Mouse (Mus musculus) cerebellum, adult 2 months (tissue): ENCODE measurements at regions not wholly inside any gene's neighbourhood (a gene's known extent, or its start where the extent isn't known, plus 50 kb on each side); places are given as distances from the start of the nearest gene placed in this dataset.

Experiments used
- DNase-seq, 2 experiments: peaks; one replicate each; pipeline ENCODE4 v3.0.0; 2021
- H3K27ac ChIP-seq: fragments of 200-500 bp; 2 replicates; pipeline ENCODE4 v1.5.1; 2012; ENCODE audit warnings: low read length, control low read depth, inconsistent platforms; ENCODE audit not compliant: insufficient read depth
- H3K27me3 ChIP-seq: fragments of 200-500 bp; 2 replicates; pipeline ENCODE4 v1.6.1; 2012; ENCODE audit warnings: inconsistent platforms, mild to moderate bottlenecking, low read length, moderate library complexity; ENCODE audit not compliant: control insufficient read depth, insufficient read depth
- H3K4me1 ChIP-seq: fragments of 200-500 bp; 2 replicates; pipeline ENCODE4 v1.6.1; 2011; ENCODE audit warnings: low read length; ENCODE audit not compliant: control insufficient read depth, insufficient read depth
- H3K4me3 ChIP-seq: fragments of 200-500 bp; replicated peaks from 2 replicates; pipeline ENCODE3; 2011; ENCODE audit warnings: mild to moderate bottlenecking, low read depth, low read length, control low read depth; ENCODE audit not compliant: insufficient read depth
- CTCF ChIP-seq: fragments of 200-500 bp; IDR thresholded peaks from 2 replicates; pipeline ENCODE4 v1.5.1; 2011; ENCODE audit warnings: low read depth, mild to moderate bottlenecking, control low read depth, low read length, moderate library complexity, borderline replicate concordance; ENCODE audit not compliant: insufficient read depth
- POLR2A ChIP-seq: fragments of 200-500 bp; IDR thresholded peaks from 2 replicates; pipeline ENCODE4 v1.6.1; 2011; ENCODE audit warnings: low read length, control low read depth, borderline replicate concordance; ENCODE audit not compliant: insufficient read depth
- WGBS: fragments of 180-500 bp; shearing (Covaris S2); methylation state at CpG from one replicate; pipeline ENCODE4 v1.1.7; 2018; 5-methylcytosine and 5-hydroxymethylcytosine counted together

DNA sequence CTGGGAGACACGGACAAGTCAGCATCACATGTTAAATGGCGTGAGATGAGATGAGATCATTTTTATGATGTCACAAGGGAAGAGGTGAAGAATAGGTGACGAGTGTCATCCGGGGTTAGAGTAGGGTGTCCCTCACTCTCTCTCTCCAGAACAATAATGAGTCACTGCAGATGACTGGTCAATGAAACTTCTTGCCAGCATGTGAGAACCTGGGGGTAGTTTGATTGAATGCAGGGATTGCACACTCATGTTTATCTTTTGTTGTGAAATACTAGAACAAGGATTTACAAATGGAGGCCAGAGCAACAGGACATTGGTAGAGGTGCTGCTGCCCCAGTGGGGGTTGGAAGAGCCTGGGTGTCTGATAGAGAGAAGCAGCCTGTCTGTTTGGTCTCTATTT is 393.7 kb downstream of the Med10 start:
- WGBS, result 91% methylated on average over 4 of the region's 4 CpGs
- H3K4me3 ChIP-seq, result no peak overlapping the region
- no peaks in the 10 kb centered on the region for H3K4me1 ChIP-seq
- no peak overlapping the region for H3K27ac ChIP-seq
- no peak for DNase-seq
- TF ChIP-seq POLR2A (no peak), CTCF (no peak)
- no peaks in the 10 kb centered on the region; the same call in 1 of the 2 replicates for H3K27me3 ChIP-seq

DNA sequence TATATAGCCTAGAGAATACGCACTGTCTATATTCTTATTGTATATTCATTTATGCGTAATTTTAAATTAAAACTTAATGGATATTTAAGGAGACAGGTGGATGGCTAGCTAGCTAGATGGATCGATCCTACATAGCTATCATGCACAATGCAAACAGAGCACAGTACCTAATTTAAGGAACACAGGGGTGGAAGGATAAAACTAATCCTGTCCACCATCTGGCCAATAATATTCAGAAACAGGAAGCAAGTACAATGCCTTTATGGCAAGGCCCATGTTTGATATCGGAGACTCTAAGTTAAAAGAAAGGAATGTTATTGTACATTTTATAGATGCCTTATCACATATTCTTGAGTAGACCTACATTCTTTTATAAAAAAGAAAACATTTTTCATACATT is 396.4 kb downstream of the Med10 start:
- Histone ChIP-seq H3K4me3 (no peak overlapping the region), H3K4me1 (no peaks in the 10 kb centered on the region), H3K27ac (no peak overlapping the region), H3K27me3 (no peaks in the 10 kb centered on the region; the same call in 1 of the 2 replicates)
- DNase-seq, result no peak
- TF ChIP-seq CTCF, result no peak
- TF ChIP-seq POLR2A, result no peak
- WGBS, result 76% methylated on average over 4 of the region's 4 CpGs

DNA sequence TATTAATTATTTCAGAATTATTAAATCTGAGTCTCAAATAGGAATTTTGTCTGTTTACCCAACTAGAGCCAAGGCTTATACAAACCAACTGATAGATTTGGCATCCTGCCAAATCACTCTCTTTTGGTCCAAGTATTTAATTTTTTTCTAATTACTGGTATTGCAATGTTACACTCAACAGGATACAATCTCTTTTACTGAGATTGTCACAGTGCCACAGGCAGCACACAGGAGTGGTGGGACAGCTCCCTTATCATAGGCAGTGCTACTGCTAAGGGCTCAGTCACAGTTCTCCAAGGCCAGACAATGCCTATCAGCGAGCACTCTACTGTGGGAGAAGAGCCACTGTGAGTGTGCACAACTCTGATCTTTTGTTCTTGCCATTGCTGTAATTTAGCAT is 396.9 kb downstream of the Med10 start:
- WGBS, result 67% methylated on average over 1 of the region's 1 CpGs

GRCm38 (mm10) chr13:70205334-70205733 is 403.1 kb downstream of the Med10 start:
- Histone ChIP-seq H3K4me3 (no peak overlapping the region), H3K27me3 (no peaks in the 10 kb centered on the region), H3K4me1 (no peaks in the 10 kb centered on the region), H3K27ac (no peak overlapping the region)
- no peak for TF ChIP-seq POLR2A
- TF ChIP-seq CTCF, result no peak
- DNase-seq, result no peak
- WGBS, result 57% methylated on average over 7 of the region's 7 CpGs

More for the DNA sequence above, 396.9 kb downstream of the Med10 start:
- no peak overlapping the region for H3K27ac ChIP-seq
- H3K4me3 ChIP-seq, result no peak overlapping the region
- no peaks in the 10 kb centered on the region for H3K27me3 ChIP-seq
- TF ChIP-seq CTCF, result no peak
- no peak for TF ChIP-seq POLR2A
- no peaks in the 10 kb centered on the region for H3K4me1 ChIP-seq
- DNase-seq, result peak in 1 of 2 experiments; percentile 8

DNA sequence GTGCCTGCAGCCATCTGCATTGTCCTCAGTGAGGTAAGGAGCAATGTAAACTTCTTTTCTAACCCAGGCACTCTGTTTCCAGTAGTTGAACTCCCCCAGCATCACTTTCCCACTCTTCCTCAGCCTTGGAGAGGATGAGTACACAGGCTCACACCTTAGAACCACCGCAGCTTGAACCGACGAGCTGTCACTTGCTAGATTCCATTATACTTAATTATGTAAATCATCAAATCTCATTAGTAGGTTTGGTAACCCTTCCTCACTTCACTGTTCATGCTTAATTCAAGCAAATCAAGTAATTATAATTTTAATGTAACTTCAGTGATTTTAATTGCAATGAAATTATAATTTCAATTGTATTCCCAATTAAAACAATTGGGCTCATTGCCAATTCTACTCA is 408.0 kb downstream of the Med10 start:
- Histone ChIP-seq H3K4me1 (no peaks in the 10 kb centered on the region), H3K4me3 (no peak overlapping the region), H3K27ac (no peak overlapping the region), H3K27me3 (no peaks in the 10 kb centered on the region)
- WGBS, result 72% methylated on average over 3 of the region's 3 CpGs
- TF ChIP-seq CTCF (no peak), POLR2A (no peak)
- no peak for DNase-seq

- H3K4me1 ChIP-seq, result no peaks in the 10 kb centered on the region
- no peak overlapping the region for H3K27ac ChIP-seq
- no peak overlapping the region for H3K4me3 ChIP-seq
- 93% methylated on average over 3 of the region's 3 CpGs for WGBS
- TF ChIP-seq POLR2A (no peak), CTCF (no peak)
- DNase-seq, result no peak
- H3K27me3 ChIP-seq, result no peaks in the 10 kb centered on the region
Observed at GRCm38 (mm10) chr13:70213017-70213416, 410.8 kb downstream of the Med10 start.

DNA sequence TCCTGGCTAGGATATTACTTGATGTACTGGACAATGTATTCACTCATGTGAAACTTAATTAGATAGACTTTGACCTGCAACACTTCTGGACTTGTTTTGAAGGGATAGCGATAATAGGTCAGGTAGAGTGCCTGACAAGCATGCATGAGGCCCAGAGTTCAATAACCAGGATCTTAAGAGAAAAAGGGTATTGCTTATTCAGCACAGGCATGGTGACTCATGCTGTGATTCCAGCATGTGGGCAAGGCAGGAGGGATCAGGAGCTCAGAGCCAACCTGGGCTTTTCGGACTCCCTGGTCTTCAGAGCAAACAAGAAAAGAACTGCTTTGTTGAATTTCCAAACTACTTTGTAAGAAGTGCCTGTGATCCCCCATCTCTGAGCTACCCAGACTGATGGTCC is 411.4 kb downstream of the Med10 start:
- TF ChIP-seq POLR2A (no peak), CTCF (no peak)
- 78% methylated on average over 2 of the region's 2 CpGs for WGBS
- Histone ChIP-seq H3K27me3 (no peaks in the 10 kb centered on the region), H3K27ac (no peak overlapping the region), H3K4me3 (no peak overlapping the region), H3K4me1 (no peaks in the 10 kb centered on the region)
- DNase-seq, result no peak

DNA sequence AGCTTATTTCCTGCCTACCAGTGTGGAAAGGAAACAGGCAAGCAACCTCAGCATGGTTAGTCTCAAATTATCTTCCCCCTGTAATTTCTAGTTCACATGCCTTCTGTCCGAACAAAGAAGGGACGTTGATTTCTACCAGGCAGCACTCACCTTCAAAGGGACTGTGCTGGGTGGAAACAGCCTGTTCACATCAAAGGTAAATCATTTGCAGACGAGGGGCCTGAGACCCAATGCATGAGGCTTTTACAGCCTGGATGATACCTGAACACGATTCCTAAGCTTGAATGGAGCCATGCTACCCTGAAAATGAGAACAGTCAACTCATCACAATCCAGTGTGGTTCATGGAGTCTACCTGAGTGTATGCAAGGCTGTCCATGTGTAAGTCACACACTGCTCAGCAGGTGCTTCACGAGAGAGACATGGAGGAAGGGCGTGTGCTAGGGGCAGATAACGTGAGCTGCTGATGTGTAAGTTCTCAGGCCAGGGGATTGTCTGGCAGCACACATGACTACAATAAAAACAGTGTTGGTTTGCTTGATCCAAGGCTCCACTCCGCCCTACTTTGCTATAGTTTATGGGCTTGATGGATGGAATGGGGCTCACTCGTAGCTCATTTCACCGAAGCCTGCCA is 411.9 kb downstream of the Med10 start:
- H3K27me3 ChIP-seq, result no peaks in the 10 kb centered on the region
- DNase-seq, result no peak
- no peak overlapping the region for H3K4me3 ChIP-seq
- 91% methylated on average over 10 of the region's 10 CpGs for WGBS
- TF ChIP-seq CTCF (no peak), POLR2A (no peak)
- no peaks in the 10 kb centered on the region for H3K4me1 ChIP-seq
- no peak overlapping the region for H3K27ac ChIP-seq

DNA sequence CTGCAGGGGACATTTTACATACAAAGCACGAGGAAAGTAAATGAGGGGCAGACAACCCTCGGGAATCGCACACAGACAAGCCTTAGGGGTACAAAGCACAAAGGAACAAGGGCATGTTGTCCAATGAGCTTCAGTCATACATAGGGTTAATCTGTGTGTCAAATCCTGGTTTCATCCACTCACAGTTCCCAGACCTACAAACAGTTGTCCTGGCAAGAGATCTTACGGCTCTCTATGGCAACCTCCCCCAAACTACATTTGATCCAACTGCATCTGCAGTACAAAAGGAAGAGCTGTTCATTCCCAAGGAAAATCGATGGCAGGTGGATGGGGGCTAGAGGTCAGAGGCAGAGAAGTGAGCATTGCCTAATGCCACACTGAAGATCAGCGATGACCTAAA is 413.9 kb downstream of the Med10 start:
- DNase-seq, result no peak
- Histone ChIP-seq H3K4me3 (no peak overlapping the region), H3K27me3 (no peaks in the 10 kb centered on the region), H3K4me1 (no peaks in the 10 kb centered on the region), H3K27ac (no peak overlapping the region)
- 31% methylated on average over 6 of the region's 6 CpGs for WGBS
- TF ChIP-seq POLR2A, result no peak
- no peak for TF ChIP-seq CTCF
